Mouse (Mus musculus) cerebellum, adult 2 months (tissue): ENCODE data around the gene Ezr. TPM values are rescaled to one million over a fixed set of nuclear protein-coding genes. Genes with fewer than 3 reads are reported as not detected.

Source experiments
- DNase-seq, 2 experiments: peaks; one replicate each; pipeline ENCODE4 v3.0.0; 2021
- H3K27ac ChIP-seq: fragments of 200-500 bp; 2 replicates; pipeline ENCODE4 v1.5.1; 2012; ENCODE audit warnings: low read length, control low read depth, inconsistent platforms; ENCODE audit not compliant: insufficient read depth
- H3K27me3 ChIP-seq: fragments of 200-500 bp; 2 replicates; pipeline ENCODE4 v1.6.1; 2012; ENCODE audit warnings: inconsistent platforms, mild to moderate bottlenecking, low read length, moderate library complexity; ENCODE audit not compliant: control insufficient read depth, insufficient read depth
- H3K4me1 ChIP-seq: fragments of 200-500 bp; 2 replicates; pipeline ENCODE4 v1.6.1; 2011; ENCODE audit warnings: low read length; ENCODE audit not compliant: control insufficient read depth, insufficient read depth
- H3K4me3 ChIP-seq: fragments of 200-500 bp; replicated peaks from 2 replicates; pipeline ENCODE3; 2011; ENCODE audit warnings: mild to moderate bottlenecking, low read depth, low read length, control low read depth; ENCODE audit not compliant: insufficient read depth
- CTCF ChIP-seq: fragments of 200-500 bp; IDR thresholded peaks from 2 replicates; pipeline ENCODE4 v1.5.1; 2011; ENCODE audit warnings: low read depth, mild to moderate bottlenecking, control low read depth, low read length, moderate library complexity, borderline replicate concordance; ENCODE audit not compliant: insufficient read depth
- POLR2A ChIP-seq: fragments of 200-500 bp; IDR thresholded peaks from 2 replicates; pipeline ENCODE4 v1.6.1; 2011; ENCODE audit warnings: low read length, control low read depth, borderline replicate concordance; ENCODE audit not compliant: insufficient read depth
- WGBS: fragments of 180-500 bp; shearing (Covaris S2); methylation state at CpG from one replicate; pipeline ENCODE4 v1.1.7; 2018; 5-methylcytosine and 5-hydroxymethylcytosine counted together
- polyA plus RNA-seq: library from polyadenylated mRNA; depleted of rRNA; stranded (reverse); fragments of >200 nt; gene quantifications from 2 replicates; pipeline ENCODE4 v1.2.3, GENCODE M21; 2012; rRNA removed

Ezr gene
- polyA plus RNA-seq = 12.1 and 16.1 TPM in 2 replicates

GRCm38 (mm10) chr17:6782611-6783005 lies at the start of gene Ezr:
Gene Ezr (minus strand): TSS chr17:6782784.
- Histone ChIP-seq H3K4me3 (peak within 1 kb of the TSS; percentile 74), H3K27me3 (no peaks in the 10 kb centered on the region), H3K4me1 (0 out of 2 replicates have a peak, but pooled peaks cover 4% of the 10 kb centered on the region), H3K27ac (no peak within 1 kb of the TSS)
- DNase-seq = peak; percentile 80 to 81
- WGBS = under 1% methylated on average over 52 of the region's 52 CpGs
- TF ChIP-seq CTCF (no peak), POLR2A (peak; percentile 27; the same call in 1 of the 2 replicates)

- WGBS = 91% methylated on average over 1 of the region's 1 CpGs
- Histone ChIP-seq H3K4me3 (no peak overlapping the region), H3K27ac (no peak overlapping the region), H3K27me3 (no peaks in the 10 kb centered on the region), H3K4me1 (no peaks in the 10 kb centered on the region; the same call in 1 of the 2 replicates)
- no peak for TF ChIP-seq POLR2A
- no peak for TF ChIP-seq CTCF
- no peak for DNase-seq
Measured at GRCm38 (mm10) chr17:6830004-6830592, 47.5 kb upstream of the Ezr start.

GRCm38 (mm10) chr17:6828531-6829150 lies 46.1 kb upstream of the Ezr start:
- 70% methylated on average over 7 of the region's 7 CpGs for WGBS
- peak overlapping the region; percentile 89; the same call in 1 of the 2 replicates for H3K27ac ChIP-seq
- H3K27me3 ChIP-seq = no peaks in the 10 kb centered on the region
- DNase-seq = peak in 1 of 2 experiments; percentile 9
- H3K4me1 ChIP-seq = no peaks in the 10 kb centered on the region; the same call in 1 of the 2 replicates
- H3K4me3 ChIP-seq = peak overlapping the region; percentile 64
- TF ChIP-seq CTCF = no peak
- no peak for TF ChIP-seq POLR2A

GRCm38 (mm10) chr17:6827740-6828461 lies 45.3 kb upstream of the Ezr start:
- Histone ChIP-seq H3K4me1 (no peaks in the 10 kb centered on the region; the same call in 1 of the 2 replicates), H3K27me3 (no peaks in the 10 kb centered on the region), H3K27ac (peak overlapping the region; percentile 98), H3K4me3 (peak overlapping the region; percentile 64)
- peak; percentile 97 to 98 for DNase-seq
- WGBS = under 1% methylated on average over 64 of the region's 64 CpGs
- TF ChIP-seq POLR2A (peak; percentile 91), CTCF (no peak)

GRCm38 (mm10) chr17:6827159-6827733 lies 44.7 kb upstream of the Ezr start:
- Histone ChIP-seq H3K4me1 (no peaks in the 10 kb centered on the region; the same call in 1 of the 2 replicates), H3K27ac (peak overlapping the region; percentile 98), H3K27me3 (no peaks in the 10 kb centered on the region), H3K4me3 (peak overlapping the region; percentile 64)
- no peak for DNase-seq
- 2% methylated on average over 10 of the region's 10 CpGs for WGBS
- TF ChIP-seq POLR2A (no peak), CTCF (no peak)

GRCm38 (mm10) chr17:6816796-6817195 lies 34.2 kb upstream of the Ezr start:
- H3K4me1 ChIP-seq = no peaks in the 10 kb centered on the region
- TF ChIP-seq POLR2A (no peak), CTCF (no peak)
- H3K27me3 ChIP-seq = no peaks in the 10 kb centered on the region
- no peak overlapping the region for H3K27ac ChIP-seq
- no peak for DNase-seq
- 90% methylated on average over 5 of the region's 5 CpGs for WGBS
- H3K4me3 ChIP-seq = no peak overlapping the region

- Histone ChIP-seq H3K4me3 (no peak overlapping the region), H3K27ac (no peak overlapping the region), H3K27me3 (no peaks in the 10 kb centered on the region), H3K4me1 (no peaks in the 10 kb centered on the region)
- WGBS = 73% methylated on average over 1 of the region's 1 CpGs
- no peak for TF ChIP-seq CTCF
- no peak for TF ChIP-seq POLR2A
- DNase-seq = no peak
Measured at GRCm38 (mm10) chr17:6816151-6816550, 33.6 kb upstream of the Ezr start.
